Mouse (Mus musculus) stomach, embryonic 16.5 days (tissue): ENCODE measurements at regions not wholly inside any gene's neighbourhood (a gene's known extent, or its start where the extent isn't known, plus 50 kb on each side); places are given as distances from the start of the nearest gene placed in this dataset.
A peak's percentile ranks its signal among the peaks of the same experiment; 100 is the strongest.

Experiments used
- ATAC-seq: fragments of 200-750 bp; cut with Nextera tagmentation; 2 replicates; pipeline ENCODE4 v1.8.0; 2017; ENCODE audit warnings: moderate number of reproducible peaks, moderate TSS enrichment; ENCODE audit not compliant: insufficient read depth, low FRiP score
- H3K27ac ChIP-seq: fragments of 300-500 bp; sonication (generic); 2 replicates; pipeline ENCODE4 v1.5.1; 2014; ENCODE audit warnings: low read length
- H3K27me3 ChIP-seq: fragments of 300-500 bp; sonication (generic); 2 replicates; pipeline ENCODE4 v1.6.1; 2014; ENCODE audit warnings: low read length, control low read depth, mixed read lengths; ENCODE audit not compliant: control insufficient read depth, insufficient read depth
- H3K36me3 ChIP-seq: fragments of 300-500 bp; sonication (generic); 2 replicates; pipeline ENCODE4 v1.6.1; 2014; ENCODE audit warnings: low read length; ENCODE audit not compliant: control insufficient read depth, insufficient read depth
- H3K4me1 ChIP-seq: fragments of 300-500 bp; sonication (generic); 2 replicates; pipeline ENCODE4 v1.6.1; 2014; ENCODE audit warnings: low read length, control low read depth, mixed read lengths; ENCODE audit not compliant: control insufficient read depth, insufficient read depth
- H3K4me2 ChIP-seq: fragments of 300-500 bp; sonication (generic); 2 replicates; pipeline ENCODE4 v1.6.1; 2014; ENCODE audit warnings: low read depth, low read length, mixed read lengths
- H3K4me3 ChIP-seq: fragments of 300-500 bp; sonication (generic); replicated peaks from 2 replicates; pipeline ENCODE4 v1.5.1; 2014; ENCODE audit warnings: mild to moderate bottlenecking, low read length
- H3K9ac ChIP-seq: fragments of 300-500 bp; sonication (generic); 2 replicates; pipeline ENCODE4 v1.6.1; 2014; ENCODE audit warnings: low read length
- H3K9me3 ChIP-seq: fragments of 300-500 bp; sonication (generic); replicated peaks from 2 replicates; pipeline ENCODE4 v1.6.1; 2016; ENCODE audit warnings: low read length, control low read depth; ENCODE audit not compliant: control insufficient read depth
- WGBS: fragments of 180-500 bp; shearing (Covaris S2); extraction: QIAGEN DNeasy Blood & Tissue Kit; methylation state at CpG from one replicate; pipeline ENCODE4 v1.1.7; 2014; 5-methylcytosine and 5-hydroxymethylcytosine counted together

GRCm38 (mm10) chr13:44113043-44113442 is 328.5 kb downstream of the Cd83 start:
- Histone ChIP-seq H3K27me3 (no peaks in the 10 kb centered on the region), H3K27ac (no peak overlapping the region), H3K9me3 (no peaks in the 10 kb centered on the region), H3K4me3 (no peak overlapping the region), H3K36me3 (no peaks in the 10 kb centered on the region), H3K9ac (no peak overlapping the region), H3K4me1 (no peaks in the 10 kb centered on the region), H3K4me2 (no peak overlapping the region)
- WGBS: 80% methylated on average over 5 of the region's 5 CpGs
- no peak for ATAC-seq

- H3K4me1 ChIP-seq: no peaks in the 10 kb centered on the region
- WGBS: 87% methylated on average over 5 of the region's 5 CpGs
- no peaks in the 10 kb centered on the region for H3K36me3 ChIP-seq
- no peak overlapping the region for H3K9ac ChIP-seq
- ATAC-seq: no peak
- no peak overlapping the region for H3K4me3 ChIP-seq
- H3K4me2 ChIP-seq: no peak overlapping the region
- no peaks in the 10 kb centered on the region for H3K9me3 ChIP-seq
- H3K27ac ChIP-seq: no peak overlapping the region
- H3K27me3 ChIP-seq: no peaks in the 10 kb centered on the region
These were observed 330.3 kb downstream of the Cd83 start for GRCm38 (mm10) chr13:44114856-44115255.

- no peak for ATAC-seq
- Histone ChIP-seq H3K4me3 (no peak overlapping the region), H3K27ac (no peak overlapping the region), H3K4me1 (no peaks in the 10 kb centered on the region), H3K27me3 (no peaks in the 10 kb centered on the region), H3K9me3 (no peaks in the 10 kb centered on the region), H3K36me3 (no peaks in the 10 kb centered on the region), H3K4me2 (no peak overlapping the region), H3K9ac (no peak overlapping the region)
- 70% methylated on average over 9 of the region's 9 CpGs for WGBS
These were observed 333.3 kb downstream of the Cd83 start for GRCm38 (mm10) chr13:44117841-44118240.

DNA sequence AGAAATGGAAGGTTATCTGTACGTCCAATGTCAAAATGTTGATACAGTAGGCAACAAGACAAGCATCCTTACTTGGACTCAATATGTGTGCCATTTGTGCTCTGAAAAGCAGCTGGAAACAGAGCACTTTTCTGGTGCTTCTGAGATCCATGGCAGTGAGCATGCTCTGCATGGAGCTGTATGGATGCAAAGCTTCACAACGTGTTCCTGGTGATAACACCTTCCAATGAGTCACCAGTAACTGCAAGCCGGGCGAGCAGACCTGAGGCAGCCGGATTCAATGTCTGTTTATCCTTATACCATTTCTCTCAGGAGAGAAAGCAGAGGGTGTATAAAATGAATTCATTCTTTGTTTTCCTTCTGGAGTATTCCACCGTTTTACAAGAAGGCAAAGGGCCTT is 334.3 kb downstream of the Cd83 start:
- Histone ChIP-seq H3K4me2 (no peak overlapping the region), H3K27ac (no peak overlapping the region), H3K4me1 (no peaks in the 10 kb centered on the region), H3K9ac (no peak overlapping the region), H3K36me3 (no peaks in the 10 kb centered on the region), H3K9me3 (no peaks in the 10 kb centered on the region), H3K4me3 (no peak overlapping the region), H3K27me3 (no peaks in the 10 kb centered on the region)
- WGBS: 69% methylated on average over 6 of the region's 6 CpGs
- ATAC-seq: no peak

- no peaks in the 10 kb centered on the region for H3K27me3 ChIP-seq
- H3K4me2 ChIP-seq: no peak overlapping the region
- no peaks in the 10 kb centered on the region for H3K4me1 ChIP-seq
- no peak for ATAC-seq
- WGBS: 52% methylated on average over 7 of the region's 8 CpGs
- no peak overlapping the region for H3K27ac ChIP-seq
- H3K9ac ChIP-seq: no peak overlapping the region
- no peaks in the 10 kb centered on the region for H3K36me3 ChIP-seq
- H3K9me3 ChIP-seq: no peaks in the 10 kb centered on the region
- no peak overlapping the region for H3K4me3 ChIP-seq
These were observed 336.7 kb downstream of the Cd83 start for GRCm38 (mm10) chr13:44121241-44121671.

DNA sequence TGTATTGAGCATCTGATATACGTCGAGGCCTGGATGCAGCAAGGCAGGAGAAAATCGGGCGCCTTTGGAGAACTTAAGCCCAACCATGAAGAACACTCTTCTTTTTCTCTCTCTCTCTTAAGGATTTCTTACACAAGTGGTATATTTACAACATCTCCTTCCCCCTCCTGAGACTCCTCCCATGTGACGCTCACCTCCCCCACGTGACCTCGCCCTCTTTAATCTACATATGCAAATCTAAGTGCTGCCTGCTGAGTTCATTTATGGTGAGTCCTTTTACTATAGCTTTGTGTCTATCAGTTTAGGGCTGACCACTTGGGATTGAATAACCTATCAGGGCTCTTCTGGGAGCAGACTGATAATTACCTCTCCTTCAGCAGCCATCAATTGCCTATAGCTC is 337.4 kb downstream of the Cd83 start:
- H3K36me3 ChIP-seq: no peaks in the 10 kb centered on the region
- H3K27ac ChIP-seq: no peak overlapping the region
- no peaks in the 10 kb centered on the region for H3K27me3 ChIP-seq
- no peak overlapping the region for H3K4me2 ChIP-seq
- ATAC-seq: no peak
- WGBS: 75% methylated on average over 7 of the region's 7 CpGs
- no peaks in the 10 kb centered on the region for H3K9me3 ChIP-seq
- no peak overlapping the region for H3K4me3 ChIP-seq
- H3K9ac ChIP-seq: no peak overlapping the region
- no peaks in the 10 kb centered on the region for H3K4me1 ChIP-seq

- Histone ChIP-seq H3K36me3 (no peaks in the 10 kb centered on the region), H3K9me3 (no peaks in the 10 kb centered on the region), H3K27ac (no peak overlapping the region), H3K4me1 (no peaks in the 10 kb centered on the region), H3K27me3 (no peaks in the 10 kb centered on the region), H3K9ac (no peak overlapping the region), H3K4me3 (no peak overlapping the region), H3K4me2 (no peak overlapping the region)
- WGBS: 24% methylated on average over 10 of the region's 10 CpGs
- peak; percentile 91 for ATAC-seq
These were observed 341.6 kb downstream of the Cd83 start for GRCm38 (mm10) chr13:44126198-44126597.

- ATAC-seq: no peak
- Histone ChIP-seq H3K9me3 (no peaks in the 10 kb centered on the region), H3K9ac (no peak overlapping the region), H3K4me3 (no peak overlapping the region), H3K27ac (no peak overlapping the region), H3K27me3 (no peaks in the 10 kb centered on the region), H3K4me1 (no peaks in the 10 kb centered on the region), H3K4me2 (no peak overlapping the region), H3K36me3 (no peaks in the 10 kb centered on the region)
- 86% methylated on average over 16 of the region's 16 CpGs for WGBS
These were observed 344.1 kb downstream of the Cd83 start for GRCm38 (mm10) chr13:44128506-44129274.

DNA sequence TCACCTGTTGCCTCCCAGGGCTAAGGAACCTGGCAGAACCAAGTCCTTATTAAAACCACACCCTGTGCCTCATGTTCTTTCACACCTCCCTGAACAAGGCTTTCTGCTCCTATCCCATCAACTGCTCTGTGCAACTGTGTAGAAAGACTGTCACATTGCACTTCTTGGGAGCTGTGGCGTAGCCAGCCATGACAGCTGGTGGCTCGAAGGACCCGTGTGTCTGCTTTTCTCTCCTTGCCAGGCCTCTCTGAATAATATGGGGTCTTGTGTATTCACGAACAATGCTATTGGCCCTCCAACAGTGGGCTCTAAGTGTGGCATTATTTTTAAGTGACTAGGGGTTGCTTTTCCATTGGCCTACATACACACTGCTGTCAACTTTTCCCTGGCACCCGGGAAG is 347.3 kb downstream of the Cd83 start:
- H3K27me3 ChIP-seq: no peaks in the 10 kb centered on the region
- H3K4me2 ChIP-seq: no peak overlapping the region
- 88% methylated on average over 5 of the region's 5 CpGs for WGBS
- H3K4me1 ChIP-seq: no peaks in the 10 kb centered on the region
- no peaks in the 10 kb centered on the region for H3K9me3 ChIP-seq
- no peak overlapping the region for H3K9ac ChIP-seq
- H3K36me3 ChIP-seq: no peaks in the 10 kb centered on the region
- no peak overlapping the region for H3K4me3 ChIP-seq
- no peak for ATAC-seq
- H3K27ac ChIP-seq: no peak overlapping the region
